Mouse (Mus musculus) skeletal muscle tissue, adult 2 months (tissue): ENCODE data around the gene Usp7.
A peak's percentile ranks its signal among the peaks of the same experiment; 100 is the strongest.
"Not testable (repeated sequence)": the region's sequence is repeated elsewhere in the genome, so short reads cannot be mapped to it uniquely, and the experiment has no call there.

Experiments used
- DNase-seq: peaks from one replicate; pipeline ENCODE4 v3.0.0-alpha.2; 2012; ENCODE audit warnings: low read depth, low spot score

Usp7 gene

GRCm38 (mm10) chr16:8783198-8783913 lies 8.8 kb downstream of the Usp7 start:
- no peak for DNase-seq

- no peak for DNase-seq
Measured at GRCm38 (mm10) chr16:8781660-8782059, 10.4 kb downstream of the Usp7 start.

- no peak for DNase-seq
Measured at GRCm38 (mm10) chr16:8781191-8781590, 10.9 kb downstream of the Usp7 start.

GRCm38 (mm10) chr16:8780187-8780586 lies 11.9 kb downstream of the Usp7 start:
- DNase-seq = no peak

GRCm38 (mm10) chr16:8778697-8779096 lies 13.4 kb downstream of the Usp7 start:
- DNase-seq = no peak

- no peak for DNase-seq
Measured at GRCm38 (mm10) chr16:8777202-8777601, 14.9 kb downstream of the Usp7 start.

GRCm38 (mm10) chr16:8776634-8777033 lies 15.5 kb downstream of the Usp7 start:
- DNase-seq = no peak

GRCm38 (mm10) chr16:8771086-8771485 lies 21.0 kb downstream of the Usp7 start:
- DNase-seq = no peak

- not testable (repeated sequence) for DNase-seq
Measured at GRCm38 (mm10) chr16:8770342-8770741, 21.8 kb downstream of the Usp7 start.

GRCm38 (mm10) chr16:8769466-8769865 lies 22.6 kb downstream of the Usp7 start:
- no peak for DNase-seq

- DNase-seq = peak; percentile 91
Measured at GRCm38 (mm10) chr16:8769065-8769464, 23.0 kb downstream of the Usp7 start.

GRCm38 (mm10) chr16:8768588-8768987 lies 23.5 kb downstream of the Usp7 start:
- DNase-seq = no peak

GRCm38 (mm10) chr16:8768071-8768470 lies 24.0 kb downstream of the Usp7 start:
- DNase-seq = no peak

- DNase-seq = no peak
Measured at GRCm38 (mm10) chr16:8767133-8768052, 24.7 kb downstream of the Usp7 start.

GRCm38 (mm10) chr16:8766196-8766595 lies 25.9 kb downstream of the Usp7 start:
- no peak for DNase-seq

- DNase-seq = no peak
Measured at GRCm38 (mm10) chr16:8764124-8764907, 27.8 kb downstream of the Usp7 start.

- no peak for DNase-seq
Measured at GRCm38 (mm10) chr16:8763028-8763427, 29.1 kb downstream of the Usp7 start.

GRCm38 (mm10) chr16:8761894-8762293 lies 30.2 kb downstream of the Usp7 start:
- no peak for DNase-seq

GRCm38 (mm10) chr16:8761005-8761404 lies 31.1 kb downstream of the Usp7 start:
- no peak for DNase-seq

GRCm38 (mm10) chr16:8758979-8759378 lies 33.1 kb downstream of the Usp7 start:
- no peak for DNase-seq

- DNase-seq = no peak
Measured at GRCm38 (mm10) chr16:8758193-8758592, 33.9 kb downstream of the Usp7 start.

GRCm38 (mm10) chr16:8757586-8757985 lies 34.5 kb downstream of the Usp7 start:
- not testable (repeated sequence) for DNase-seq
